Mouse (Mus musculus): ENCODE data around the gene Sdk2.

- no peak for TF ChIP-seq CTCF (IDR thresholded peaks at IDR 0.05; ENCODE audit: borderline replicate concordance, extremely low read depth, insufficient read depth, insufficient read length)
- TF ChIP-seq POLR2A (IDR thresholded peaks at IDR 0.05; ENCODE audit: borderline replicate concordance, extremely low read depth, insufficient read depth, insufficient read length, poor library complexity, severe bottlenecking) = no peak
These were observed 88.5 kb downstream of the Sdk2 start for GRCm38 (mm10) chr11:113978318-113978717.
